Mouse (Mus musculus) cerebellum, adult 18-20 months (tissue): Measurements from ENCODE around the gene Atxn7.
"Not testable (repeated sequence)": the region's sequence is repeated elsewhere in the genome, so short reads cannot be mapped to it uniquely, and the experiment has no call there.

Experiments
- DNase-seq, 2 experiments: peaks; one replicate each; pipeline ENCODE4 v3.0.0; 2021

The Atxn7 gene

DNA sequence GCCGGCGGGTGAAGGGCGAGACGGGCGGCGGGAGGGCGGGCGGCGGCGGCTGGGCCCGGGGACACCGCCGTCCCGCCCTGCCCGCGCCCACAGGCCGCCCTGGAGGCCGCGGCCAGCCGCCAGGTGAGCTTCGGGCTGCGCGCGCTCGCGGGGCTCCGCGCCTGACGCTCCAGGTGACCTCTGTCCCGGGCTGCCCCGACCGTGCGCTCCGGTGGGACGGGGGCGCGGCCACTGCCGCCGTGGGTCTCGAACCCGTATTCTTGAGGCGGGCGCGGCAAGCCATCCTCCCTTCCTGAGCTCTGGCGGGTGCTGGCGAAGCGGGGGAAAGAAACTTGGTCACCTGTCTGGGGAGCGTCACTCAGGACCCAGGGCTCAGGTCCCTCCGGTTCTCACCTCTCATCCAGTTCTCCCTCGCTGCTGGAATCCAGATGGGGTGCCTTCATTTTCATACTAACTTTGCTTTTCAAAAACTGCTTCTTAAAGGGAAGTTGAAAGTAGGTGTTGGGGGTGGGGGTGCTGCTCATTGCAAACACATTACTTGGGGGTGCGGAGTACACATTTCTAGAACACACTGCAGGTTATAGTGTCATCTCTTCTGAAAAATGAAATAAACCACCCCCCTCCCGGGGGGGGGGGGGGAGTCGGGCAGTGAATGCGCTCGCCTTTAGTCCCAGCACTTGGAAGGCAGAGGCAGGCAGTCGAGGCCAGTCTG lies at the start of gene Atxn7, which contains the start of gene Thoc7:
Gene Atxn7 (plus strand): TSS at position 40 of the 712 bp plus-strand sequence.
Gene Thoc7 (minus strand): TSS at position 452 of the 712 bp plus-strand sequence.
- peak; percentile 49 to 70 for DNase-seq

DNA sequence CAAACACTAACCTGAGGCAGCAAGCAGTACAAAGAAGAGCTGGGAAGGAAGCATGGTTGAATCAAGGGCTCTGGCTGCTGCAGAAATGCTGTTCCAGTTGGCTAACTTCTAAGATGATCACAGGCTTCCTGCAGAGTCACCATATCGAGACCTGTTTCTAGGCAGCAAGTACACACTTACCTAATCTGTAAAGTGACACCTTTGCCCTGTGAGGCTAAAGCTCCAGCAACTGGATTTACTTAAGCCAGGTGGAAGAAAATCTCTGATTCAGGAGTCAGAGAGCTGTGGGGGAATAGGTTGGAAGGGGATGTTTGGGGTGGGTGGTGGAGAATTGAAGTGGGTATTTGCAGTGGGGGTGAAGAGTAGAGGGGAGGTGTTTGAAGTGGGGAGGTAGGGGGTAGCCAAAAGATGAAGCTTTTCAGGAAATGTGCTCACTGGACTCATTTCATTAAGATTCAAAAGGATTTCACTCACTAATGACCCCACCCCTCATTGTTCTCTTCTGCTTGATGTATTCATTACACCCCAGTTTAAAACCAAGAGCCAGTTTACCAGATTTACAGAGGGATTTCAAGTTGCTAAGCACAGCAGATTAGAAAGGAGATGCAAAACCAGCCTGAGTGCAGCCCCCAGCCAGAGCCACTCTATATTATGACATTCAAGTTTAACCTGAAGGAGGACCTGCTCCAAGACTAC lies 46.7 kb upstream of the Atxn7 start, which contains the start of gene Gm281:
Gene Gm281 (minus strand): TSS at position 92 of the 696 bp plus-strand sequence.
- no peak for DNase-seq

DNA sequence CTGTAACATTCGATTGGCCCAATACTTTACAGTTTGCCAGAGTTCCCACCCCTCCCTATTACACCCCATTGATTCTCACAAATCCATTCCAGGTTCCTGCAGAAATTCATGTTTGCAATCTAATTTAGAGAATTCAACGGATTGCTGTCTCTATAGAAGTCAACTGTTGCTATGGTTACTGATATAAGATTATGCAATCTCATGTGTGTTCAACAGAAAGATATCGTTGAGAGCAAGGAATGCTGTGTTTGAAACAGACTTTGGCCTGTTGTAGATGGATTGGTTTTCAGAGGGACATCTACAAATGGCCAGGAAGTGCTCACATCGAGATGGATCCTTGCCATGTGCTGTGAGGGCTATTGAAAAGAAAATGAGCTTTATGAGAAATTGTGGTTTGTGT lies 46.0 kb upstream of the Atxn7 start:
- DNase-seq = no peak

DNA sequence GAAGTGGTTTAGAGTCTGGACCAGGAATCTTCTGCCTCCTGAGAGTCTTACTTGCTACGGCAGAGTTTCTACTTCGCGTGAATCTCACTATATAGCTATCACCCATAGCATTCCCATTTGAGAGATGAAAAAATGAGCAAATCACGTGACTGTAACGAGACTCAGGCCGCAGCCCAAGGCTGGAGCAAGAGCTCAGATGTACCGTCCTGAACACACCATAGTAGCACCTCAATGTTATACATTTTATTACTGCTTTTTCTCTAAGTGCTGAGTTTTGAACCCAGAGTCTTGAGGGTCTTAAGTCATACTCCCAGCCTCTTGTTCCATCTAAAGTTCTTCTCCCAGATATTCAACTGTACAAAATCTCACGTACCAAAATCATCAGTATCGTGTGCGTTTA lies 44.0 kb upstream of the Atxn7 start:
- DNase-seq = no peak

DNA sequence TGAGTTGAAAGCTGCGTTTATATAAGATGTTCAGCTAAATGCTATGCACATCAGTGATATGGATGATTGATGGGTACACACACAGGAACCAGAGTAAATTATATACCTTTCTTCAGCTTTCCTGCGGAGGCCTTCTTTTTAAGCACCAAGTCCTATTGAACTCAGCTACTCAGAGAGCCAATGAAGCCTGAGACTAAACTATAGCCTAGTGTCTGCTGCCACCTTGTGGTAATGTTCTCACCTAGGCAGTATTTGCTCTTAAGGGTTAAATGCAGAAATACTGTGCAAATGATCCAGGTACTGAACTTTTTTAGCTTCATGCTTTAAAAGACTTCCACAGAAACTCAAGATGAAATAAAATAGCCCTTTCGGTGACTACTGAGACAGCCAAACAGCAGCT lies 43.6 kb upstream of the Atxn7 start:
- DNase-seq = peak; percentile 58 to 63

DNA sequence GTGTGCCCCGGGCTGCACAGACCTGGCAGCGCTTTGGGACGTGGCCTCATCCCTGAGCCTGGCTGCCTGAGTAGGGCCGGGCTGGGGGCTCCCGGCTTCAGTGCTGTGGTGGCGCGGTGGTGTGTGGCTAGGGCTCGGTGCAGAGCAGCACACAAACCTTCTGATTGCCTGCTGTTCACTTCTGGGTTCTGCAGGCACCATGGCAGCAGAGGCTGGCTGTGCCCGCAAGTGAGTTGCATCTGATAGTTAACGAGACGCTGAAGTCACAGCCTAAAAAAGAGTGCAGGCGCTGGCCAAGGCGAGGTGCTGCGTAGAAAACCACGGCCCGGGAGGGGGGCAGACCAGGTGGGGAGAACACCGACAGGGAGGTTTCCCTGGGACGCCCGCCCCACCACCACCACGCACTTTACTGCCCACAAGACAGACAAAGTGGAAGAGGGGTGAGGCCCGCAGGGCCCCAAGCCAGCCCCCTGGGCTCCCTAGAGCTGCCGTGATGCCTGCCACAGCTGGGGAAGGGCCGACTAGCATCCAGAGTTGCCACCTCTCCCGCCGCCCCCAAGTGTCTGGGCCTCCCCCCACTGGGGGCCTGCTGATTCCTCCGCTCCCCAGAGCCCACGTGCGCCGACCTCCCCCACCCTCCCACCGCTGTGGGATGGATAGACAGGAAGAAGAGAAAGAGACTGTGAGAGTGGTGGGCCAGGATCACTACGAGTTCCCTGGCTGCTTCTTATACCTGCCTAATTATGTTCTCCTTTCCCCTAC lies 27.8 kb upstream of the Atxn7 start:
- no peak for DNase-seq

DNA sequence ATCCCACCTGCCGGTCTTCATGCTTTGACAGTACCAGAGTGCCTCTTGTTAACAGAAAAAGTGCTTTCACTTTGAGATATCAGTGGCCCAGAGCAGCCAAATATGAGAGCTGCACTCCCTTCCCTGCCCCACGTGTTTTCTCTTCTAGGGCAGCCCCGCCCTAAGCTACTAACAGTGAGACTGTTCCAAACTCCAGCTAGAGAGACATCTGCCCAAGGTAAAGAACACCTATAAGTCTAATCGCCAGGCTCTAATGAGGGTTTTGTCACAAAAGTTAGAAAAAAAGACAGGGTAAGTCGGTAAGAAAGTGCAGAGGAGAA lies 27.2 kb upstream of the Atxn7 start:
- no peak for DNase-seq

DNA sequence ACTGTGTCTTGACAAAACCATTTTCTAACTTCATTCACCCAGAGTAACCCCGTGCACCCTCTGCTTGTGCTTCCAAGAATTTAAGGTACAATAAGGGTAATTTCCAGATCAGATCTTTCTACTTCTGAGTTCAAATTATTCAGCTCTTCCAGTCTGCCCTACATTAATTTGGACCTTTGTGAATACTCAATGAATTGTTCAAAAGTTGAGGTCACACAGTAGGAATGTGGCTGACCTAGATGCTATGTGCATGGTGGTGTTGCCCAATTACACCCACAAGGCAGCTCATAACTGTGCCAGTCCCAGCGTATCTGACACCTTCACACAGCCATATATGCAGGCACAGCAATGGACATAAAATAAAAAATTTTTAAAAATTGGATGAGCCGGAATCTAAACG lies 16.6 kb upstream of the Atxn7 start:
- no peak for DNase-seq

DNA sequence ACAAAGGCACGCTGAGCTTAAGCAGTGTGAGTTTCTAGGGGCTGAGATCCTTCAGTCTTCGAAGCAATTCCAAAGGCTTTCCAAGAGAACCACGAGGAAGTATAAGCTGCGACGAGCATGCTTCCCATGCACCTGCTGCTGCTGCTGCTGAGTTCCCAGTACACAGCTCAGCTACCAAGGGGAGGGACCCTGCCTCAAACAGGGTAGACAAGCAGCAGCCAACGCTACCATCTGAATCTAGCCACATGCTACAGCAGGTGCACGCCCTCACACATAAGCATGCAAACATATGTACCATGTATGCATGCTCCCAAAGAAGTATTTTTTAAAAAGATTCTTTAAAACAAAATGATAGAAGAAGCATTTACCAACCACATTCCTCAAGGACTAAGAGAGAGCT lies 12.9 kb upstream of the Atxn7 start:
- DNase-seq = no peak

DNA sequence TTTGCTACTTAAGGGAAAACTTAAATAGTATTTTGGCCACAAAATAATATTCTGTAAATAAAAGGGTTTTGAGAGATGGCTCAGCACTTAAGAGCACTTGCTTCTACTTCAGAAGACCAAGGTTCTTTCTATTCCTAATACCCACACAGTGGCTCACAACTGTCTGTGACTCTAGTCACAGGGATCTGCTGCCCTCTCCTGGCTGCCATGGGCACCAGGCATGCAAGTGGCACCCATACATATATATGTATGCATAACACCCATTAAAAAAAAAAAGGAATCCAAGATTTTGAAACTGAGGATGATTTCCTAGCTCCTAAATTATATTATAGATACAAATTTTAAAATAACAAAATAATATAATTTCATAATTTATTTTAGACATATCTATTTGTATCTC lies 10.8 kb upstream of the Atxn7 start:
- peak in 1 of 2 experiments; percentile 28 for DNase-seq

DNA sequence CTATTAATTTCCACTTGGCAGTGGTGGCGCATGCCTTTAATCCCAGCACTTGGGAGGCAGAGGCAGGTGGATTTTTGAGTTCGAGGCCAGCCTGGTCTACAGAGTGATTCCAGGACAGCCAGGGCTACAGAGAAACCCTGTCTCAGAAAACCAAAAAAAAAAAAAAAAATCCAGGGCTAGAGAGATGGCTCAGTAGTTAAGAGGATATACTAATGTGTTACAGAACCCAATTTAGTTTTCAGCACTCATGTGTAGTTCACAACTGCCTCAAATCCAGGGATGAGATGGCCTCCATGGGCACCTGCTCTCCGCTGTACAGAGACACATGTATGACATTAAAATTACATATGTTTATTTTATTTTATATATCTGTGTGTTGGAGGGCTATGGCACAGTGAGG lies 9.1 kb upstream of the Atxn7 start:
- DNase-seq = not testable (repeated sequence)

DNA sequence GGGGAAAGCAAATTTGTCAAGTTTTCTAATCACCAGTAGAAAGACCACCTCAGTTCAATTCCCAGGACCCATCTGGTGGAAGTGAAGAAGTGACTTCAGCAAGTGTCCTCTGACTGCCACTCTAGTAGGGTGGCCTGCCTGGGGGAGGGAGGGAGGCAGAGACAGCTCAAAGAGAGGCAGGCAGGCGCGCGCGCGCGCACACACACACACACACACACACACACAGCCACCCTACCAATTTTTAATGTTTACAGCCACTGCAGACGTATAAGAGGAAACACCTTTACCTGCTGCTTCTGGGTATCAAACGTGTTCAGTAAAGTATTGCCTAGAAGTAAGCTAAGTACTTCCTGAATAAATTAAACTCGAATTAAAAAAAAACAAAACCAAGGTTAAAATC lies 1.2 kb upstream of the Atxn7 start:
- peak; percentile 41 for DNase-seq

DNA sequence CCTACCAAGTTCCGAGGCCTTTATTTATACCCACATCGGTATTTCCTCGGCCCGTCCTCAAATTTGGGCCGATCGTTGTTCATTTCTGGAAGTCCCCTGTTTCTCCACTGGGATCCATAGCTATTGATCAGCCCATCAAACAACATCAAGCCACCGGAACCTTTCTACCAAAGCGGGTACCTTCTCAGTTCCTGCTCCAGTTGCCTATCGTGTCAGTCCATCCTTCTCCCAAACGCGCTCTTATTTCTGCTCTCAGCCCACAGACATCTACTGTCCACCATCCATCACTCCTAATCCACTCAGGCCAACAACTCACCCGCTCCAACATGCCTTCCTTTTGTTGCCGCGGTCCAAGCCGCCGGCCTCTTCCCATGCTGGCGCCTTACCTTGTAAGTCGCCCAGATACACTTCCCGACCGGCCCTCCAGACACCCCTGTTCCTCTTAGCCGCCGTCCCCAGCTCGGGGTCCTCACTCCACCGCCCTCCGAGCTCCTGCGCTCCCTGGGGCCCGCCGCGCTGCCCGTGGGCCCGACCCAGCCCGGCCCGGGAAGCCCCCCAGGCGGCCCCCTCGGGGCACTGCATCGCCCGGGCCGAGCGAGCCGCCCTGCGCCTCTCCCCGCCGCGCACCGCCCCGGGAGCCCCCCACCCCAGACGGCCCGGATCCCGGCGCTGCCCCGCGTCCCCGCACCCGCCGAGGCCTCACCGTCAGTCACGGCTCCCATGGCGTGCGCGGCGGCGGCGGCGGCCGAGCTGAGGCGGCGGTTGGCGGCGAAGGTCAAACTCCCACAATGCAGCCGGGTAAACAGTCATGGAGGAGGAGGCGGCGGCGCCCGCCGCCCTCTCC lies 536 bp upstream of the Atxn7 start:
- peak; percentile 75 to 82 for DNase-seq

DNA sequence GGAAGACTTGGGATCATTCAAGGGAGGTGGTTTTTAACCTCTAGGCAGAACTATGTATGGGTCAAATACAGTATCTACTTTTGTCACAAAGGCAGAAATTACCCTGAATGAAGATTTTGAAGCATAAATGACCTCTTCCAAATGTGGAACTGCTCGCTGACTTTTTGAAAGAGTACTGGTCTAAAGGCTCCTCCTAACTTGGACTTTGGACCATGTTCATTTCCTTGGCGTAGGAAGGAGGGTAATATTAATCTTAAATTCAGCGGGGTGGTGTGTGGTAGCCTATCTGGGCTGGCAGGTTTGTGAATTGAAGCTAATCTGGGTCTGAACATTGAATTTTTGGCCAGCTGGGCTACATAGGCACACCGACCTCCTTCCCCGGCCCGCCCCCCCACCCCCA lies 1.2 kb downstream of the Atxn7 start:
- no peak for DNase-seq

DNA sequence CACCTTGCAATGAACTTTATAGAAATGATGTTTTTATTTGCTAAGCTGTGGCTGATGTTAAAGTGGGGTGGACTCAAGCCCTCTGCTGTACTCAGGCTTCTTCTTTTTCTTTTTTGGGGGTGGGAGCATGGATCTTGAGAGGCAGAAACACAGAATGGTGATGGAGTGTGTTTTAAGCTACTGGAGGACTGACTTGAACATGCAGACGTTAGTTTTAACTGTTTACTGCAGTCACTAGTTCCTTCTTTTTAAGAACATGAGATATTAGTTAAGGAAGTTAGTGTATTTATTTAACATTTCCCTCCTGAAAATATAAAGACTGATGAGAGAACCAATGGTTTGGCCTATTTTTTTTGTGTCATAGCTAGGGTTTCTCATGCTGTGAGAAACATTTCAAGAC lies 2.3 kb downstream of the Atxn7 start:
- no peak for DNase-seq

DNA sequence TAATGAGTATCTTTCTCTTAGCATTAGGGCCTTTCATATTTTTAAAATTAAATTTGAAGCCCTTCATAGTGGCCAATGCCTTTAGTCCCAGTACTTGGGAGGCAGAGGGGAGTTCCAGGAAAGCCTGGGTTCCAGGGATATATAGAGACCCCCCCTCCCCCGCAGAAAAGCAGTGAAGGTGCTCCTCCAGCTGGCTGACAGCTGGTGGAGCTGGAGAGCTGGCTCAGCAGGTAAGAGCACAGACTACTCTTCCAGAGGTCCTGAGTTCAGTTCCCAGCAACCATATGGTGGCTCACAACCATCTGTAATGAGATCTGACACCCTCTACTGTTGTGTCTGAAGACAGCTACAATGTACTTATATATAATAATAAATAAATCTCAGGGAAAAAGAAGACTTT lies 6.4 kb downstream of the Atxn7 start:
- no peak for DNase-seq

DNA sequence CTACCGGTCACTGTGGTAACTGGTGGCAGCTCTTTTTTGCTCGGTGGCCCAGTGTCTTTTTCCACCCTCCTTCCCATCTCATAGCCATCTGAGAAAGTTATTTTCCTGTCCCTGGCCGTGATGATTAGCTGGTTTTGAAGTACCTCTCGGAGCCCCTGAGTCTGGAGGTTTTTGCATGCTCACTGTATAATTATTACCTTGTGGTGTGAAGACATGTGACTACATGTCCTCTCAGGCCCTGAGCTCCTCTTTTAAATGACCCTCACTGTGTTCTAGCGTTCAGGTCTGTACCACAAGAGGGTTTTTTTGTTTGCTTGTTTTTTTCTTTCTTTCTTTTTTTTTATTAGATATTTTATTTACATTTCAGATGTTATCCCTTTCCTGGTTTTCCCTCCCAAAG lies 7.2 kb downstream of the Atxn7 start:
- DNase-seq = no peak

DNA sequence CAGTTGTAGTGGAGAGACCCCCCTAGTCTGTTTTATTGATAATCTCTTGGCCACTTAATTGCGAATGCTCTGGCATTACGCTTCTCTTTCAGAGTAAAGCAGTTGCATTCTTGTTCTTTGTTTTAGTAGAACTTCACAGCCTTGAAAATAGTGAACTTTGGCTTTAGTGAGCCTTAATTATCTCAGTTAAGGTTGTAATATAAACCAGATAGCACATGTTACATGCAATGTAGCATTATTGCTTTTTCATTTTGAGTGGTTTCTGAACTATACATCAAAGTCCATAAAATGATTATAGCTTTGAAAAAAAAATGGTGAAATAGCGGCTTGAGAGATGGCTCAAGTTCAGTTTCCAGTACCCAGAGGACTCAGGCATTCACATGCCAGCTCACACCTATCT lies 9.3 kb downstream of the Atxn7 start:
- no peak for DNase-seq

DNA sequence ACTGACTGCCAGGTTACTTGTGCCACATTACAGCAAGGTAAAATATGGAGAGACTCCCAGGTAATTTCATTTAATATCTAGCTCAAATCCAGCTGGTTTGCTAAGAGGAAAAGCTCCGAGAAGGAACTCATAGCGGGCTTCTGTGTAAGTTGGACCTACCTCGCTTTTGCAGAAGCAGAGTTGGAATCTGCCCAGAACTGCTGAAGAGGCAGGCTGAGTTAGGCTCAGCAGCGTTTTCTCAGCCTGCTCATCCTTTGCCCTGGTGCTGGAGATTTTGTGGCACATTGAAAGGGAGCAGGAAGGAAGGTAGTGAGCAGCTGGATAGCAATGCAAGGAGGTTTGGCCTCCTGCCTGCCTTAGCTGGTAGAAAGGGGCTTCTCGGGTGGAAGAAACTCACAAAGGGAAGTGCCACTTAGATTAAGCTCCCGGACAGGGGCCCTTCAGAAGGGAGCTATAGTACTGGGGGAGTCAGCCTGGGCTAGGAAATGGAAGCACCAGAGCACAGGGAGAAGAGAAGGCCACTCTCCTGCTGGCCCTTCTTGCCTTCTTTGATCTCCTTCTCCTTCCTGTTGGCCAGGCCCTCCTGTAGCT lies 10.5 kb downstream of the Atxn7 start:
- no peak for DNase-seq

DNA sequence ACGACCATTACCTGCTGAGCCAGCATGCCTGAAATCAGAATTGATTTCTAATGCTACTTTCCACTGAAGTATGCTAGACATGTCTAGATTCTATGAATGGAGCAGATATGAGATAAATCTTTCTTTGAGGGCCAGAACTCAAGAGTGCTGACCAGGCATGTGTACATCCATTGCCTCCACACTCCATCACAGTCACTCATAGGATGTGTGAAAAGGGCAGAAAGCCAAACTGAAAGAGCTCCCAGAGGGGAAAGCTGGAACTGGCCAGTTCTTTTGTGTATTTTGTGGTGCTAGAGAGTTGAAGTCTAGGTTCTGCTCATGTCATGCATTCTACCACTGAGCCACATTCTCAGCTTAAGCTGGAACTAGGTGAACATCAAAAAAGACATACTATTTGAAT lies 16.3 kb downstream of the Atxn7 start:
- no peak for DNase-seq

DNA sequence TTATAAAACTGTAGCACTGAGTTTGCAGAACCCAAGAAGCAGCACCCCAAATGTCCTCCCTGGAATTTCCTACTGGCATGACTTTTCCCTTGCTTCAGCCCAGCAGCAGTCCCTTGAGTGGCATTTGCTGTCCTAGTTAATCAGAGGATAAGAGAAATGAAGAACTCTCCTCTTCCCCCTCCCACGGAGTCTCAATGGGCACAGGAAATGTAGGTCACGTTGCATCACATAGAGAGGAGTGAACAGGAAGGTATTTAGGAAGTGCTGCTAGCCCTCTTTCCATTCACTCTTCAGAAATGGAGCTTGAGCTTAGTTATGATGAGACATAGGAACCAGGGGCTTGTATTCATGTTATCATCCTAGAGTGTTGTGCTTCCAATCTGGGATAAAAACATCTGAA lies 20.0 kb downstream of the Atxn7 start:
- DNase-seq = peak; percentile 25 to 38

DNA sequence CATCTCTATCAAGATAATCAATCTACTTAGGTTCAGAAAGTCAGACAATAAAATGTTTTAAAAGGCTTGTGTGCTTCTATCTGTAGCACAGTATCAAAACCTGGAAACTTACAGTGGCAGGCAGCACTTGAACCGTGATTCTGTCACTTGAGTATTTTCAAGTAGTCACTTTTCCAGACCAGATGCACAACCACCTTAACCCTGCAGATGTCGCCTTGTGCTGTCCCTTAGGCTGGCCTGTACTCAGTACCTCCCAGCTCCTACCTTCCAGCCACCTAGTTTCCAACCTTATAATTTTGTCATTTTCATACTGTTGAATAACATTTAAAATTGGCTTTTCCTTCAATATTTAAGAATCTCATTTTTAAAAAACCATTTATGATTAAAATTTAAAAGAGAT lies 20.9 kb downstream of the Atxn7 start:
- no peak for DNase-seq

DNA sequence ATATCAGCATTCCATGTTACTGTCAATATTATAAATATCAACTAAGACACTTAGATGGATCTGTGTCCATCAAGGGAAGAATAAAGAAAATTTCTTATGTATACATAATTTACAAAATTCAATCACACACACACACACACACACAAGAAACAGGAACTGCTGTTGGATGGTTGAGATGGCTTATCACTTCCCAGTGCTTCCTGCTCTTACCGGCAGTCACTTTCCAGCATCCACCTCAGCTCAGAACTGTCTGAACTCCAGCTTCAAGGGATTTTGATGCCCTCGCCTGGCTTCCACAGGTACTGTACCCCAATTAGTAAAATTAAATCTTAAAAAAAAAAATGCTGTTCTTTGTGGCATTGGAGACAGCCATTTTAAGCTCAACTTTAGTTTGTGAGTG lies 27.2 kb downstream of the Atxn7 start:
- DNase-seq = no peak
